Comparison of ENCODE assay signal across 23 mouse cellular contexts in genomic region chr4:8079349-8079748, GRCm38 (mm10).
DNase-seq lines count a peak whose midpoint lies in the region; ATAC-seq and TF ChIP-seq lines count a peak whose summit lies in the region.
"Had no signal": no experiment of that assay in that cellular context is flagged by ENCODE, and none has a peak within 500 bp of the region (broad histone marks: within the 10 kb centered on the region; RNA-seq: fewer than 3 reads in every experiment).

No protein-coding gene starts in this region.

- no peak for TF ChIP-seq POLR2A in lung, adult 2 months (IDR thresholded peaks at IDR 0.05; ENCODE audit: borderline replicate concordance, extremely low read depth, low read depth, low read length)

- H3K4me2 ChIP-seq in forebrain, postnatal 0 days (ENCODE audit: low read depth) = no peak overlapping the region
- no peak overlapping the region for H3K4me2 ChIP-seq in forebrain, embryonic 14.5 days (ENCODE audit: low read length)
- H3K4me2 ChIP-seq in lung, embryonic 16.5 days (ENCODE audit: low read depth, low read length) = no peak overlapping the region
- H3K4me2 ChIP-seq: forebrain, embryonic 13.5 days; heart, embryonic 13.5 days; hindbrain, embryonic 14.5 days had no signal

- 36% methylated on average over 4 of the region's 4 CpGs for WGBS in forebrain, postnatal 0 days
- WGBS in forebrain, embryonic 14.5 days = 65% methylated on average over 4 of the region's 4 CpGs
- 25% methylated on average over 4 of the region's 4 CpGs for WGBS in lung, embryonic 16.5 days
- 18% methylated on average over 4 of the region's 4 CpGs for WGBS in lung, adult 2 months

- no peak overlapping the region for H3K27ac ChIP-seq in forebrain, postnatal 0 days (ENCODE audit: low read depth, low read length)
- no peak overlapping the region for H3K27ac ChIP-seq in forebrain, embryonic 14.5 days (ENCODE audit: low read depth, low read length)
- no peak overlapping the region for H3K27ac ChIP-seq in lung, embryonic 16.5 days (ENCODE audit: low read length)
- H3K27ac ChIP-seq: forebrain, embryonic 10.5 days; forebrain, embryonic 13.5 days; heart, adult 2 months; heart, embryonic 10.5 days; heart, embryonic 13.5 days; hindbrain, embryonic 14.5 days had no signal

- no peak overlapping the region for H3K9ac ChIP-seq in forebrain, postnatal 0 days
- H3K9ac ChIP-seq in forebrain, embryonic 14.5 days (ENCODE audit: low read length) = no peak overlapping the region
- no peak overlapping the region for H3K9ac ChIP-seq in lung, embryonic 16.5 days (ENCODE audit: low read length)
- H3K9ac ChIP-seq: forebrain, embryonic 13.5 days; heart, embryonic 13.5 days; hindbrain, embryonic 14.5 days had no signal

- no peaks in the 10 kb centered on the region for H3K9me3 ChIP-seq in forebrain, postnatal 0 days (ENCODE audit: low read length)
- H3K9me3 ChIP-seq in forebrain, embryonic 14.5 days (replicated peaks; ENCODE audit: control insufficient read depth, low read length) = no peaks in the 10 kb centered on the region
- no peaks in the 10 kb centered on the region for H3K9me3 ChIP-seq in lung, embryonic 16.5 days (ENCODE audit: control insufficient read depth, low read length)
- H3K9me3 ChIP-seq: forebrain, embryonic 10.5 days; forebrain, embryonic 13.5 days; heart, embryonic 10.5 days; heart, embryonic 13.5 days had no signal

- peak; percentile 18; the same call in 1 of the 2 replicates for ATAC-seq in forebrain, postnatal 0 days
- no peak for ATAC-seq in forebrain, embryonic 14.5 days
- peak; percentile 28; the same call in 1 of the 2 replicates for ATAC-seq in lung, embryonic 16.5 days (ENCODE audit: low read depth)
- ATAC-seq: activated CD4-positive, CD25-positive, alpha-beta regulatory T cell, adult 4 months; forebrain, embryonic 13.5 days had no signal

- H3K4me1 ChIP-seq in forebrain, postnatal 0 days (ENCODE audit: insufficient read depth) = no peaks in the 10 kb centered on the region
- H3K4me1 ChIP-seq in forebrain, embryonic 14.5 days (ENCODE audit: control insufficient read depth, insufficient read depth, low read length) = no peaks in the 10 kb centered on the region
- no peaks in the 10 kb centered on the region for H3K4me1 ChIP-seq in lung, embryonic 16.5 days (replicated peaks; ENCODE audit: control insufficient read depth, insufficient read depth, low read length)
- no peaks in the 10 kb centered on the region; the same call in 1 of the 2 replicates for H3K4me1 ChIP-seq in lung, adult 2 months (ENCODE audit: control insufficient read depth, insufficient read depth, low read length)
- H3K4me1 ChIP-seq: forebrain, embryonic 10.5 days; forebrain, embryonic 13.5 days; heart, embryonic 10.5 days; heart, embryonic 13.5 days had no signal

- H3K36me3 ChIP-seq in forebrain, postnatal 0 days (ENCODE audit: insufficient read depth) = no peaks in the 10 kb centered on the region
- H3K36me3 ChIP-seq in forebrain, embryonic 14.5 days (ENCODE audit: control insufficient read depth, insufficient read depth, low read length) = no peaks in the 10 kb centered on the region
- H3K36me3 ChIP-seq in lung, embryonic 16.5 days (ENCODE audit: control insufficient read depth, insufficient read depth, low read length) = no peaks in the 10 kb centered on the region
- H3K36me3 ChIP-seq: forebrain, embryonic 10.5 days; heart, embryonic 10.5 days; heart, embryonic 13.5 days had no signal

- H3K4me3 ChIP-seq in forebrain, postnatal 0 days (ENCODE audit: low read depth, low read length) = no peak overlapping the region
- no peak overlapping the region for H3K4me3 ChIP-seq in forebrain, embryonic 14.5 days (ENCODE audit: low read depth, low read length)
- H3K4me3 ChIP-seq in lung, embryonic 16.5 days (ENCODE audit: low read length) = no peak overlapping the region
- H3K4me3 ChIP-seq in lung, adult 2 months (replicated peaks; ENCODE audit: extremely low read depth, low read depth, low read length) = no peak overlapping the region
- H3K4me3 ChIP-seq: forebrain, embryonic 10.5 days; forebrain, embryonic 13.5 days; heart, adult 2 months; heart, embryonic 10.5 days; heart, embryonic 13.5 days had no signal

- H3K27me3 ChIP-seq in forebrain, postnatal 0 days (ENCODE audit: insufficient read depth, low read length) = no peaks in the 10 kb centered on the region
- H3K27me3 ChIP-seq in forebrain, embryonic 14.5 days (replicated peaks; ENCODE audit: control insufficient read depth, insufficient read depth, low read length) = no peaks in the 10 kb centered on the region
- no peaks in the 10 kb centered on the region for H3K27me3 ChIP-seq in lung, embryonic 16.5 days (ENCODE audit: control insufficient read depth, insufficient read depth, low read depth, low read length)
- H3K27me3 ChIP-seq: forebrain, embryonic 13.5 days; heart, embryonic 13.5 days had no signal

- no peak for TF ChIP-seq CTCF in forebrain, postnatal 0 days (IDR thresholded peaks at IDR 0.05; ENCODE audit: low read depth)
- TF ChIP-seq CTCF in lung, adult 2 months (IDR thresholded peaks at IDR 0.05; ENCODE audit: insufficient read depth, low read length) = no peak

- no peak for DNase-seq in forebrain, postnatal 0 days
- DNase-seq in forebrain, embryonic 14.5 days (ENCODE audit: low spot score) = no peak
- no peak for DNase-seq in lung, postnatal 36 days
- peak; percentile 7 for DNase-seq in lung, postnatal 25 days (ENCODE audit: low spot score)
- DNase-seq in lung, adult 2 months = no peak
- no peak for DNase-seq in neural tube, embryonic 10.5 days (ENCODE audit: extremely low spot score, low spot score)
- DNase-seq: adrenal gland, adult 8-10 months; adrenal gland, postnatal 25 days; cerebellum, adult 18-20 months; cerebellum, adult 9-10 months; cerebellum, postnatal 14 days; gastrocnemius, postnatal 10 days; gastrocnemius, postnatal 36 days; heart, adult 2 months; heart, postnatal 14 days; heart, postnatal 4 days had no signal
